Mouse (Mus musculus) heart, embryonic 11.5 days (tissue): ENCODE data around the gene Cfap97. TPM values are rescaled to one million over a fixed set of nuclear protein-coding genes. Genes with fewer than 3 reads are reported as not detected.
A peak's percentile ranks its signal among the peaks of the same experiment; 100 is the strongest.
"Not testable (repeated sequence)": the region's sequence is repeated elsewhere in the genome, so short reads cannot be mapped to it uniquely, and the experiment has no call there.

Experiments used
- ATAC-seq: fragments of 200-750 bp; cut with Nextera tagmentation; replicated peaks from 2 replicates; pipeline ENCODE4 v1.8.0; 2017; ENCODE audit warnings: moderate library complexity; ENCODE audit not compliant: insufficient number of reproducible peaks, low FRiP score, low TSS enrichment
- H3K27ac ChIP-seq: fragments of 300-500 bp; sonication (generic); 2 replicates; pipeline ENCODE4 v1.5.1; 2014; ENCODE audit warnings: mild to moderate bottlenecking, low read depth, low read length
- H3K27me3 ChIP-seq: fragments of 300-500 bp; sonication (generic); 2 replicates; pipeline ENCODE4 v1.6.1; 2014; ENCODE audit warnings: mild to moderate bottlenecking, low read length, mixed read lengths; ENCODE audit not compliant: control insufficient read depth, insufficient read depth
- H3K36me3 ChIP-seq: fragments of 300-500 bp; sonication (generic); 2 replicates; pipeline ENCODE4 v1.6.1; 2014; ENCODE audit warnings: mild to moderate bottlenecking, low read length, moderate library complexity, mixed read lengths; ENCODE audit not compliant: control insufficient read depth, insufficient read depth
- H3K4me1 ChIP-seq: fragments of 300-500 bp; sonication (generic); 2 replicates; pipeline ENCODE4 v1.6.1; 2014; ENCODE audit warnings: low read length; ENCODE audit not compliant: control insufficient read depth, insufficient read depth
- H3K4me2 ChIP-seq: fragments of 300-500 bp; sonication (generic); 2 replicates; pipeline ENCODE4 v1.6.1; 2014; ENCODE audit warnings: mild to moderate bottlenecking, moderate library complexity
- H3K4me3 ChIP-seq: fragments of 300-500 bp; sonication (generic); 2 replicates; pipeline ENCODE4 v1.5.1; 2014; ENCODE audit warnings: low read depth, low read length
- H3K9ac ChIP-seq: fragments of 300-500 bp; sonication (generic); 2 replicates; pipeline ENCODE4 v1.6.1; 2014; ENCODE audit warnings: mild to moderate bottlenecking, low read depth, low read length, moderate library complexity
- H3K9me3 ChIP-seq: fragments of 300-500 bp; sonication (generic); replicated peaks from 2 replicates; pipeline ENCODE4 v1.6.1; 2016; ENCODE audit warnings: low read length; ENCODE audit not compliant: control insufficient read depth
- WGBS: fragments of 180-500 bp; shearing (Covaris S2); extraction: QIAGEN DNeasy Blood & Tissue Kit; methylation state at CpG from one replicate; pipeline ENCODE4 v1.1.7; 2014; ENCODE audit not compliant: insufficient replicate concordance; 5-methylcytosine and 5-hydroxymethylcytosine counted together
- polyA plus RNA-seq: library from polyadenylated mRNA; unstranded; fragments of >200 nt; fragmentation: Nextera tagmentation; extraction: Ambion mirVana; gene quantifications from 2 replicates; pipeline ENCODE4 v1.2.1, GENCODE M21; 2014

Gene Cfap97
- polyA plus RNA-seq, result 21.5 and 22.3 TPM in 2 replicates

- Histone ChIP-seq H3K27ac (peak within 1 kb of the TSS; percentile 13; the same call in 1 of the 2 replicates), H3K36me3 (no peaks in the 10 kb centered on the region), H3K4me1 (no peaks in the 10 kb centered on the region), H3K4me2 (peak within 1 kb of the TSS; percentile 80), H3K4me3 (peak within 1 kb of the TSS; percentile 74), H3K9me3 (no peaks in the 10 kb centered on the region), H3K9ac (peak within 1 kb of the TSS; percentile 81), H3K27me3 (peaks cover 5% of the 10 kb centered on the region; the same call in 1 of the 2 replicates)
- 1% methylated on average over 74 of the region's 75 CpGs for WGBS
- peak; percentile 62 for ATAC-seq
Measured at GRCm38 (mm10) chr8:46151202-46152062, at the start of gene Cfap97. TSS of gene Cfap97 (plus strand) at chr8:46151771.

DNA sequence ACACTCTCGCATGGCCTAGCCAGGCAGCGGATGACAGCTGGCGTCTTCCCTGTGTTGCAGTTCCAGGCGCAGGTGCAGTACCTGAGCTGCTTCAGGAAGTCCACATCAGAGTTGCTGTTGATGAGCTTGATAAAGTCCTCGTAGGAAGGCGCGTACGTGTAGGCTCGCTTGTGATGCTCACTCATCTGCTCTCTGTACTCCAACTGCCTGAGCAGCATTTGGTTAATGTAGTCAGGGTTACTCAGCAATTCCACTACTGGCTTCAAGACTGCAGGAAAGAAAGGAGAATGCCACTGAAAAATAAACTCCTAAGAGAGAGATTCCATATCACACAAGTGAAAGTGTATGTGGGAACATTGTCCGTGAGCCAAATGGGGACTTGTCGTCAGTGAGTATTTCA, 48.1 kb upstream of the Cfap97 start:
- ATAC-seq, result no peak
- 93% methylated on average over 11 of the region's 11 CpGs for WGBS
- Histone ChIP-seq H3K4me3 (no peak overlapping the region), H3K4me1 (no peaks in the 10 kb centered on the region), H3K9me3 (peaks cover 2% of the 10 kb centered on the region; the same call in 1 of the 2 replicates), H3K27ac (no peak overlapping the region), H3K36me3 (peaks cover 11% of the 10 kb centered on the region), H3K4me2 (no peak overlapping the region), H3K27me3 (no peaks in the 10 kb centered on the region), H3K9ac (no peak overlapping the region)

GRCm38 (mm10) chr8:46107690-46108089, 43.9 kb upstream of the Cfap97 start:
- no peaks in the 10 kb centered on the region for H3K9me3 ChIP-seq
- ATAC-seq, result no peak
- no peak overlapping the region for H3K4me3 ChIP-seq
- no peak overlapping the region for H3K27ac ChIP-seq
- peaks cover 5% of the 10 kb centered on the region; the same call in 1 of the 2 replicates for H3K36me3 ChIP-seq
- H3K4me2 ChIP-seq, result no peak overlapping the region
- no peaks in the 10 kb centered on the region for H3K27me3 ChIP-seq
- no peak overlapping the region for H3K9ac ChIP-seq
- peaks cover 3% of the 10 kb centered on the region for H3K4me1 ChIP-seq

- not testable (repeated sequence) for H3K9me3 ChIP-seq, H3K36me3 ChIP-seq, H3K4me1 ChIP-seq, H3K27ac ChIP-seq, H3K27me3 ChIP-seq, H3K4me2 ChIP-seq, ATAC-seq, H3K4me3 ChIP-seq, H3K9ac ChIP-seq
Measured at GRCm38 (mm10) chr8:46113421-46114170, 38.0 kb upstream of the Cfap97 start.

- H3K27me3 ChIP-seq, result no peaks in the 10 kb centered on the region
Measured at GRCm38 (mm10) chr8:46117172-46117571, 34.4 kb upstream of the Cfap97 start.

GRCm38 (mm10) chr8:46119176-46119575, 32.4 kb upstream of the Cfap97 start:
- Histone ChIP-seq H3K27ac (no peak overlapping the region), H3K4me3 (no peak overlapping the region), H3K9me3 (no peaks in the 10 kb centered on the region), H3K9ac (no peak overlapping the region), H3K4me1 (no peaks in the 10 kb centered on the region), H3K36me3 (peaks cover 13% of the 10 kb centered on the region; the same call in 1 of the 2 replicates), H3K4me2 (no peak overlapping the region), H3K27me3 (no peaks in the 10 kb centered on the region)
- ATAC-seq, result no peak
- 87% methylated on average over 3 of the region's 3 CpGs for WGBS

More at GRCm38 (mm10) chr8:46117172-46117571, 34.4 kb upstream of the Cfap97 start:
- Histone ChIP-seq H3K4me2 (no peak overlapping the region), H3K9me3 (no peaks in the 10 kb centered on the region), H3K4me1 (no peaks in the 10 kb centered on the region), H3K4me3 (no peak overlapping the region), H3K36me3 (peaks cover 13% of the 10 kb centered on the region; the same call in 1 of the 2 replicates), H3K9ac (no peak overlapping the region), H3K27ac (no peak overlapping the region)
- WGBS, result 71% methylated on average over 3 of the region's 3 CpGs
- no peak for ATAC-seq

- Histone ChIP-seq H3K9ac (no peak overlapping the region), H3K9me3 (no peaks in the 10 kb centered on the region), H3K36me3 (peaks cover 7% of the 10 kb centered on the region; the same call in 1 of the 2 replicates), H3K27ac (no peak overlapping the region), H3K4me3 (no peak overlapping the region), H3K27me3 (no peaks in the 10 kb centered on the region), H3K4me2 (no peak overlapping the region), H3K4me1 (no peaks in the 10 kb centered on the region)
- WGBS, result 94% methylated on average over 2 of the region's 2 CpGs
- ATAC-seq, result no peak
Measured at GRCm38 (mm10) chr8:46122498-46122897, 29.1 kb upstream of the Cfap97 start.

- Histone ChIP-seq H3K36me3 (no peaks in the 10 kb centered on the region), H3K4me3 (no peak overlapping the region), H3K27me3 (no peaks in the 10 kb centered on the region), H3K27ac (no peak overlapping the region), H3K4me1 (no peaks in the 10 kb centered on the region), H3K9me3 (no peaks in the 10 kb centered on the region), H3K4me2 (no peak overlapping the region), H3K9ac (no peak overlapping the region)
- ATAC-seq, result no peak
- WGBS, result 81% methylated on average over 2 of the region's 2 CpGs
Measured at GRCm38 (mm10) chr8:46130426-46130825, 21.1 kb upstream of the Cfap97 start.
